Mouse (Mus musculus): ENCODE data around the gene Ipo7. TPM values are rescaled to one million over a fixed set of nuclear protein-coding genes. Genes with fewer than 3 reads are reported as not detected.

Gene Ipo7
- polyA plus RNA-seq, 1 experiment from 2014 or later: 40.2 TPM

- DNase-seq (ENCODE audit: low spot score, missing footprints) (no peak), ATAC-seq (ENCODE audit: low FRiP score) (no peak)
- H3K4me3 ChIP-seq (ENCODE audit: low read depth, low read length): no peak overlapping the region
- H3K27ac ChIP-seq (ENCODE audit: low read depth, low read length): no peak overlapping the region
- no peaks in the 10 kb centered on the region for H3K9me3 ChIP-seq (ENCODE audit: control insufficient read depth, low read length)
- peaks cover 30% of the 10 kb centered on the region for H3K36me3 ChIP-seq (ENCODE audit: control insufficient read depth, insufficient read depth, low read length)
- H3K9ac ChIP-seq (ENCODE audit: low read length): no peak overlapping the region
- no peak overlapping the region for H3K4me2 ChIP-seq
- H3K4me1 ChIP-seq (ENCODE audit: control insufficient read depth, insufficient read depth, low read length): no peaks in the 10 kb centered on the region
- no peaks in the 10 kb centered on the region for H3K27me3 ChIP-seq (ENCODE audit: control insufficient read depth, insufficient read depth, low read length)
Observed at GRCm38 (mm10) chr7:110085217-110085616, 67.1 kb downstream of the Ipo7 start.

GRCm38 (mm10) chr7:110087914-110088313 lies 69.8 kb downstream of the Ipo7 start:
- Histone ChIP-seq H3K27ac (ENCODE audit: low read depth, low read length) (no peak overlapping the region), H3K4me1 (ENCODE audit: control insufficient read depth, insufficient read depth, low read length) (no peaks in the 10 kb centered on the region), H3K36me3 (ENCODE audit: control insufficient read depth, insufficient read depth, low read length) (peaks cover 32% of the 10 kb centered on the region), H3K4me2 (no peak overlapping the region), H3K27me3 (ENCODE audit: control insufficient read depth, insufficient read depth, low read length) (no peaks in the 10 kb centered on the region), H3K9me3 (ENCODE audit: control insufficient read depth, low read length) (no peaks in the 10 kb centered on the region), H3K4me3 (ENCODE audit: low read depth, low read length) (no peak overlapping the region), H3K9ac (ENCODE audit: low read length) (no peak overlapping the region)
- DNase-seq (ENCODE audit: low spot score, missing footprints) (no peak), ATAC-seq (ENCODE audit: low FRiP score) (no peak)
- WGBS: 89% methylated on average over 4 of the region's 4 CpGs

GRCm38 (mm10) chr7:110091670-110092069 lies 73.6 kb downstream of the Ipo7 start:
- H3K9me3 ChIP-seq (ENCODE audit: control insufficient read depth, low read length): no peaks in the 10 kb centered on the region
- no peaks in the 10 kb centered on the region for H3K27me3 ChIP-seq (ENCODE audit: control insufficient read depth, insufficient read depth, low read length)
- no peaks in the 10 kb centered on the region for H3K4me1 ChIP-seq (ENCODE audit: control insufficient read depth, insufficient read depth, low read length)
- ATAC-seq (ENCODE audit: low FRiP score) (no peak), DNase-seq (ENCODE audit: low spot score, missing footprints) (no peak)
- H3K4me2 ChIP-seq: no peak overlapping the region
- H3K9ac ChIP-seq (ENCODE audit: low read length): no peak overlapping the region
- H3K4me3 ChIP-seq (ENCODE audit: low read depth, low read length): no peak overlapping the region
- H3K27ac ChIP-seq (ENCODE audit: low read depth, low read length): no peak overlapping the region
- WGBS: 78% methylated on average over 7 of the region's 7 CpGs
- H3K36me3 ChIP-seq (ENCODE audit: control insufficient read depth, insufficient read depth, low read length): peaks cover 34% of the 10 kb centered on the region

- Histone ChIP-seq H3K27ac (ENCODE audit: low read depth, low read length) (no peak overlapping the region), H3K4me3 (ENCODE audit: low read depth, low read length) (no peak overlapping the region), H3K27me3 (ENCODE audit: control insufficient read depth, insufficient read depth, low read length) (no peaks in the 10 kb centered on the region), H3K9me3 (ENCODE audit: control insufficient read depth, low read length) (no peaks in the 10 kb centered on the region), H3K9ac (ENCODE audit: low read length) (no peak overlapping the region), H3K36me3 (ENCODE audit: control insufficient read depth, insufficient read depth, low read length) (peaks cover 30% of the 10 kb centered on the region), H3K4me2 (no peak overlapping the region), H3K4me1 (ENCODE audit: control insufficient read depth, insufficient read depth, low read length) (no peaks in the 10 kb centered on the region)
- DNase-seq (ENCODE audit: low spot score, missing footprints): no peak
- WGBS: 93% methylated on average over 4 of the region's 4 CpGs
- no peak for ATAC-seq (ENCODE audit: low FRiP score)
Observed at GRCm38 (mm10) chr7:110096332-110096731, 78.3 kb downstream of the Ipo7 start.

GRCm38 (mm10) chr7:110097106-110097793 lies 79.2 kb downstream of the Ipo7 start:
- Histone ChIP-seq H3K9ac (ENCODE audit: low read length) (no peak overlapping the region), H3K36me3 (ENCODE audit: control insufficient read depth, insufficient read depth, low read length) (peaks cover 30% of the 10 kb centered on the region), H3K4me3 (ENCODE audit: low read depth, low read length) (no peak overlapping the region), H3K4me2 (no peak overlapping the region), H3K4me1 (ENCODE audit: control insufficient read depth, insufficient read depth, low read length) (no peaks in the 10 kb centered on the region), H3K27me3 (ENCODE audit: control insufficient read depth, insufficient read depth, low read length) (no peaks in the 10 kb centered on the region), H3K9me3 (ENCODE audit: control insufficient read depth, low read length) (no peaks in the 10 kb centered on the region), H3K27ac (ENCODE audit: low read depth, low read length) (no peak overlapping the region)
- 76% methylated on average over 7 of the region's 7 CpGs for WGBS
- DNase-seq (ENCODE audit: low spot score, missing footprints): no peak
- no peak for ATAC-seq (ENCODE audit: low FRiP score)

- no peaks in the 10 kb centered on the region for H3K4me1 ChIP-seq (ENCODE audit: control insufficient read depth, insufficient read depth, low read length)
- no peak overlapping the region for H3K4me3 ChIP-seq (ENCODE audit: low read depth, low read length)
- ATAC-seq (ENCODE audit: low FRiP score) (no peak), DNase-seq (ENCODE audit: low spot score, missing footprints) (no peak)
- no peak overlapping the region for H3K4me2 ChIP-seq
- no peak overlapping the region for H3K27ac ChIP-seq (ENCODE audit: low read depth, low read length)
- H3K9me3 ChIP-seq (ENCODE audit: control insufficient read depth, low read length): no peaks in the 10 kb centered on the region
- no peaks in the 10 kb centered on the region for H3K27me3 ChIP-seq (ENCODE audit: control insufficient read depth, insufficient read depth, low read length)
- H3K9ac ChIP-seq (ENCODE audit: low read length): no peak overlapping the region
- 65% methylated on average over 6 of the region's 6 CpGs for WGBS
- H3K36me3 ChIP-seq (ENCODE audit: control insufficient read depth, insufficient read depth, low read length): peaks cover 7% of the 10 kb centered on the region; the same call in 1 of the 2 replicates
Observed at GRCm38 (mm10) chr7:110100854-110101253, 82.8 kb downstream of the Ipo7 start.

- Histone ChIP-seq H3K4me1 (ENCODE audit: control insufficient read depth, insufficient read depth, low read length) (no peaks in the 10 kb centered on the region), H3K4me2 (no peak overlapping the region), H3K9me3 (ENCODE audit: control insufficient read depth, low read length) (no peaks in the 10 kb centered on the region), H3K4me3 (ENCODE audit: low read depth, low read length) (no peak overlapping the region), H3K9ac (ENCODE audit: low read length) (no peak overlapping the region), H3K36me3 (ENCODE audit: control insufficient read depth, insufficient read depth, low read length) (peaks cover 3% of the 10 kb centered on the region; the same call in 1 of the 2 replicates), H3K27me3 (ENCODE audit: control insufficient read depth, insufficient read depth, low read length) (no peaks in the 10 kb centered on the region), H3K27ac (ENCODE audit: low read depth, low read length) (no peak overlapping the region)
- ATAC-seq (ENCODE audit: low FRiP score): no peak
- no peak for DNase-seq (ENCODE audit: low spot score, missing footprints)
- WGBS: 79% methylated on average over 5 of the region's 5 CpGs
Observed at GRCm38 (mm10) chr7:110101266-110101665, 83.2 kb downstream of the Ipo7 start.

- Histone ChIP-seq H3K4me3 (ENCODE audit: low read depth, low read length) (no peak overlapping the region), H3K27me3 (ENCODE audit: control insufficient read depth, insufficient read depth, low read length) (no peaks in the 10 kb centered on the region), H3K36me3 (ENCODE audit: control insufficient read depth, insufficient read depth, low read length) (no peaks in the 10 kb centered on the region), H3K4me1 (ENCODE audit: control insufficient read depth, insufficient read depth, low read length) (peaks cover 4% of the 10 kb centered on the region; the same call in 1 of the 2 replicates), H3K27ac (ENCODE audit: low read depth, low read length) (no peak overlapping the region), H3K9me3 (ENCODE audit: control insufficient read depth, low read length) (no peaks in the 10 kb centered on the region), H3K9ac (ENCODE audit: low read length) (no peak overlapping the region), H3K4me2 (no peak overlapping the region)
- ATAC-seq (ENCODE audit: low FRiP score) (no peak), DNase-seq (ENCODE audit: low spot score, missing footprints) (no peak)
- WGBS: 84% methylated on average over 5 of the region's 5 CpGs
Observed at GRCm38 (mm10) chr7:110105041-110105440, 87.0 kb downstream of the Ipo7 start.

Measured in midbrain, embryonic 11.5 days (tissue).